Mouse (Mus musculus): ENCODE data around the gene Ublcp1.

GRCm38 (mm10) chr11:44504761-44505160 is 34.5 kb upstream of the Ublcp1 start:
- TF ChIP-seq CTCF (IDR thresholded peaks at IDR 0.05; ENCODE audit: borderline replicate concordance, insufficient read depth, low read depth, low read length) = no peak
- no peak for TF ChIP-seq POLR2A (IDR thresholded peaks at IDR 0.05; ENCODE audit: borderline replicate concordance, insufficient read depth, low read length)

Measured in cerebellum, adult 2 months (tissue).